Mouse (Mus musculus): ENCODE results near the gene Slc7a8. TPM values are rescaled to one million over a fixed set of nuclear protein-coding genes. Genes with fewer than 3 reads are reported as not detected.
A peak's percentile ranks its signal among the peaks of the same experiment; 100 is the strongest.

Gene Slc7a8
- polyA plus RNA-seq, 1 experiment, result 2.4 TPM

DNA sequence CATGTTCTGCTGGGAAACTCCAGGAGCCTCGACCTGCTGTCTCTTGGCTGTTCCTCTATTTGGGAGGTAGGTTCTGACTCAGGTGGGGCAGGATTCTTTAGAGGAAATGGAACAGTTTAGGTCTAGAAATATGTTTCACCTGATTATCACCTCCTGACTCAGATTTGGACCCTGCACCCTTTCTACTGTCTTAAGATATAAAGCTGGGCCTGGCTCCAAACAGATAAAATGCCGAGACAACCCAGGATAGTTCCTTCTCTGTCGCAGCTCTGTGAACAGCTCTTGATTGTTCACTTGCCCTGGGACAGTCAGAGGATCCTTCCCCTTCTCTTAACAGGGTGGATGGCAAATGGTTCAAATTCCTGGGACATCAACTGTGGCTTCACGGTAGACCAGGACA is 46.5 kb downstream of the Slc7a8 start:
- H3K4me3 ChIP-seq (ENCODE audit: insufficient read depth, low read depth, low read length), result no peak overlapping the region
- no peaks in the 10 kb centered on the region for H3K4me1 ChIP-seq (ENCODE audit: control insufficient read depth, insufficient read depth, insufficient read length, low read length)
- no peak overlapping the region for H3K27ac ChIP-seq (replicated peaks; ENCODE audit: low read depth, low read length)

DNA sequence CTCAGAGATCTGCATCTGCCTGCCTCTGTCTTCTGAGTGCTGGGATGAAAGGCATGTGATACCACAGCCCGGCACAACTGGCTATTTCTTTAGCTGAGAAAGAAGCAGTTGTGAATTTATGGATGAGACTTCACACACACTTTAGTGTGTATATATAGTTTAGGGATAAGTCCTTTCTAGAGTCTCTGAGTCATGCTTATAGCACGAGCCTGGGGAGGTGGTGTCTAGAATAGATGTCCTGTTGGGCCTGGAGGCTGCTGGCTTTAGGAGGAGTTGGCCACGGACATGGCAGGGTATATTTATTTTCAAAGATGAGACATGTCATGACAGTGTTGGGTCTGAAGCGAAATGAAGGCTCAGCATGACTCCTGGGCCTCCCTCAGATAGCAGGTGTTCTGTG is 47.7 kb downstream of the Slc7a8 start:
- Histone ChIP-seq H3K4me3 (ENCODE audit: insufficient read depth, low read depth, low read length) (no peak overlapping the region), H3K27ac (replicated peaks; ENCODE audit: low read depth, low read length) (no peak overlapping the region), H3K4me1 (ENCODE audit: control insufficient read depth, insufficient read depth, insufficient read length, low read length) (no peaks in the 10 kb centered on the region)

DNA sequence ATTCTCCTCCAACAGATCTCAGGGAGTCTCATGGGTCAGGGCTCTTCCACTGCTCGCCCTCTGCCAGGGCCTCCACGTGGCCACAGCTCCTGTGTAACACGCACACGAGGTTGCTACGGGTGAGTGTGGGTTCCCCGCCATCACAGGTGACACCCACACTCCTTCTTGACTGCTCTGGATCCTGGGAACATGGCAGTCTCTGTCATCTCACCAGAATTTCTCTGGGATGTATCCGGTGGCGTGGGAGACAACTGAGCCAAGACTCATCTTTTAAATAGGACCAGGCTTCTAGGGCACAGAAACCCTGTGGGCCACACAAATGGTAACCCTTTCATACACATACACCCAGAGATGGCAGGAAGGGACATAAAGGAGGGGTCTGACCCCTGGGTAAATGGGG is 49.5 kb downstream of the Slc7a8 start:
- Histone ChIP-seq H3K4me1 (ENCODE audit: control insufficient read depth, insufficient read depth, insufficient read length, low read length) (no peaks in the 10 kb centered on the region), H3K4me3 (ENCODE audit: insufficient read depth, low read depth, low read length) (no peak overlapping the region), H3K27ac (replicated peaks; ENCODE audit: low read depth, low read length) (no peak overlapping the region)

DNA sequence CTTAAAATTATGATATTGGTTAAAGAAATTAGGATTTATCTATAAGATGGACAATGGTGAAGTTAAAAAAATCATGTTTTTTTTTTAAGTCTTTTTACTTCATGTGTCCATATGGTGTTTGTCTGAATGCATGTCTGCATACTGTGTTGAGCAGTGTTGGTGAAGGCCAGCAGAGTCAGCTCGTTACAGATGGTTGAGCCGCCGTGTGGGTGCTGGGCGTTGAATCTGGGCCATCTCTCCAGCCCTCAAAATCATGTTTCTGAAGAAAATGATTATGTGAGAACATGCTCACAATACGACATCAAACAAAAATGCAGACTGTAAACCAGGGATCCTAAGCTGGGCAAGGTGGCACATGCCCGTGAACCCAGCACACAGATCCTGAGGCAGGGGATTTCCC is 51.4 kb downstream of the Slc7a8 start:
- Histone ChIP-seq H3K27ac (replicated peaks; ENCODE audit: low read depth, low read length) (no peak overlapping the region), H3K4me3 (ENCODE audit: insufficient read depth, low read depth, low read length) (no peak overlapping the region), H3K4me1 (ENCODE audit: control insufficient read depth, insufficient read depth, insufficient read length, low read length) (no peaks in the 10 kb centered on the region)

DNA sequence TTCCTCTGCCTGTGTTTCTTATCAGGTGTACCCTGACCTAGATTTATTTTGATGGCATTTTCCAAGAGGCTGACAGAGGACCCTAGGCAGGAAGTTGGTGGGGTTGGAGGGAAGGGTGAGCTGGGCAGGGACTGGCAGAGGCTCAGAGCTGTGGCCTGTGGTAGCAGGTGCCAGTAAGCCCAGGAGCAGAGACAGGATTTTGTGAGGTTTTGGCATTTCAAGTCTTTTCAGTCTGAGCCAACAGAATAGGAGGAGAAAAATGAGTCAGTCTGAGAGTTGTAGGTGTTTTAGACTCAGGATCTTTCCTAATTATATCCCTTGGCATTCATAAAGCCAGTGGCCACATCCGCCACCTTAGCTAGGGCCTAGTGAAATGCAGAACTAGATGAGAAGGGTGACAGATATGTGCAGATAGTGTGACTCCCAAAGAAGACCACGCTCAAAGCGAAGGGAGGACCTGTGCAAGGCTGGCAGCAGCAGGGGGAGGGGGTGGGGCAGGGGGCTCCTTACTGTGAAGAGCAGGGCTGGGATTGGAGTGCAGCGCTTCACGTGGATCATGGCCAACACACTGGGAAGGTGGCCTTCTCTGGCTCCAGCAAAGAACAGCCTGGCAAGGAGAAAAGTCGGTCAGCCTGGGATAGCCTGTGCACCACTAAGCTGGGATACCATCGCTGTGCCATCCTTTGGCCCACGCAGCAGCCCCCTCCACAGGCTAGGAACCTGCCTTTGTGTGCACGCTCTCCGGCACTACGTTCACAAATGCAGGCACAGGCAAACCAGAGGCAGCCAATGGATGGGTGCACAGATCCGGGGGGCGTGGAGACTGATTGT is 52.7 kb downstream of the Slc7a8 start:
- H3K4me1 ChIP-seq (ENCODE audit: control insufficient read depth, insufficient read depth, insufficient read length, low read length), result no peaks in the 10 kb centered on the region
- H3K4me3 ChIP-seq (ENCODE audit: insufficient read depth, low read depth, low read length), result no peak overlapping the region
- no peak overlapping the region for H3K27ac ChIP-seq (replicated peaks; ENCODE audit: low read depth, low read length)

DNA sequence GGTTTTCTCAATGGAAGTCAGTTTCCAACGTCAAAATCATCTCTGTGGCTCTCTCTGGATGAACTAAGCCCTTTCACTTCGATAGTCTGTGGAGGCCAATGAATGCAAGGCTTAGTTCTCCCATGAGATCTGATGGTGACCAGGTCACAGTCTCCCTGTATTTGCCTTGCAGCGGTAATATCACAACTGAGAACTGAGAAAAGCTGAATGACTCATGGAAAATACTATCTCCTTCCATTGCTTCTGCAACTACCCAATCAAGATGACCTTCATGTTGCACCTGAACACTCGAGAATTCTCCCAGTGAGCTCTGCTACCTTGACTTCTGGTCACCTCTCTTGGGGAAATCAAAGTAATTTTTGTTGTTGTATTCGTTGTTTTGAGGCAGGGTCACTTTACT is 54.2 kb downstream of the Slc7a8 start:
- Histone ChIP-seq H3K4me1 (ENCODE audit: control insufficient read depth, insufficient read depth, insufficient read length, low read length) (no peaks in the 10 kb centered on the region), H3K27ac (replicated peaks; ENCODE audit: low read depth, low read length) (no peak overlapping the region), H3K4me3 (ENCODE audit: insufficient read depth, low read depth, low read length) (no peak overlapping the region)

DNA sequence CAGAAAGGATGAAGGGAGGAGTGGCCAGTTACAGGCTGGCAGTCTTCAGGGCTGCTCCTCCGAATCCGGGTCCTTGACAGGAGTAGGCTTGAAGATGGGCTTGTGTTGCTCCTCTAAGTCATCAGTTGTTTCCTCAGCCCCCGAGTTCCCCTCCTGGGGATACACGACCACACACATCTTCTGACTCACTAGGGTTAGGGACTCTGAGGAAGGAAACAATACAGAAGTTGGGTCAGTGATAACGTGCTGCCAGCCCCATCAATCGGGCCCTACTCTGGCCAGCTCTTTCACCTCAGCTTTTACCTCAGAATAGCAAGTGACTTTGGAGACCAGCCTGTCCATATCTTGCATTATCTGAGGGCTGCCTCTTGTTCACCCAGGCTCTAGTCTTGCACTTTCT is 57.7 kb downstream of the Slc7a8 start:
- Histone ChIP-seq H3K4me3 (ENCODE audit: insufficient read depth, low read depth, low read length) (no peak overlapping the region), H3K27ac (replicated peaks; ENCODE audit: low read depth, low read length) (no peak overlapping the region), H3K4me1 (ENCODE audit: control insufficient read depth, insufficient read depth, insufficient read length, low read length) (0 out of 2 replicates have a peak, but pooled peaks cover 2% of the 10 kb centered on the region)

DNA sequence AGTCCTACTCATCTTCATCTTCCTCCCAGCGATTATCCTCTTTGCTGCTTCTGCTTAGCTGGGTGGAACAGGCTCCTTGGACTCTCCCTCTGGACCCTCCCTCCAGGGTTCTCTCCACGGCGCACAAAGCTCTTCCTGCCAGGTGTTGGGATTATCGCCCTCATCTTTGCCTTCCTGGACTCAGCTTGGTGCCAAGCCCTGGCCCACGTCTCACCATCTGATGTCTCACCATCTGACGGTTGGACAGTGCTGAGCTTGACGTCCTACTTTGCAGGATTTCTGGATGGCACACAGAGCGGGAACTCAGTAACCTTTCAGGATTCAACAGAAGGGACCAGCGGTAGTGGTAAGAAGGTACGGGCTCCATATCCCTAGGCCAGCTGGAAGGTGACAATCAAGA is 60.0 kb downstream of the Slc7a8 start:
- Histone ChIP-seq H3K4me3 (ENCODE audit: insufficient read depth, low read depth, low read length) (no peak overlapping the region), H3K4me1 (ENCODE audit: control insufficient read depth, insufficient read depth, insufficient read length, low read length) (0 out of 2 replicates have a peak, but pooled peaks cover 2% of the 10 kb centered on the region), H3K27ac (replicated peaks; ENCODE audit: low read depth, low read length) (no peak overlapping the region)

DNA sequence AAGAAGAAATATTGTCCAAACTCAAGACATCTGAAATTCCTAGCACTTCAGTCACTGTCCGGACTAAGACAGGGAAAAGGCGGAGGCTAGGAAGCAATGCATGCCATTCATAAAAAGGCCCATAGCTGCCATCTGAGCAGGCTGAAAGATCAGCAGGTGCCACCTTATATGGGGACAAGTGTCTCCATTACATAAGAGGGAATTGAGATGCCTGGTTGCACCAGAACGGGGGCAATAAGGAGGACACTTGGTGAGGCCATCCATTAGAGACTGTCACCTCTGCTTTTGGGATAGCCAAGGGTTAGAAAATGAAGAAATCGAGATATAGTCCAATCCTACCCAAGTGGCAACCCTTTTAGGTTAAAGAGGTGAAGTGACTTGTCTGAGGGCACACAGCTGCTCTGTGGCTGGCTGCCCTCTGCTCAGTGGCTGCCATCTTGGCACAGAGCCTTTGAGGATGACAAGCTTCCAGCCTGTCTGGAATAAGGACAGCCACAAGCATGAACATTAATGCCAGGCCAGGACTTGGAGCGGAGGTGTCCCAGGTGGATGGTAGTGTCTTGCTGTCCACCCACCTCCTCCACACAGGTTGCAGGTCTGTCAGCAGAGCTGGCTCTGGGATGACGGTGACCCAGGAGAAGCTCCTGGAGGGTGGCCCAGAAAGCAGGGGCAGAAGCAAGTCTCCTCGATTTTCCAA is 60.9 kb downstream of the Slc7a8 start:
- Histone ChIP-seq H3K4me3 (ENCODE audit: insufficient read depth, low read depth, low read length) (no peak overlapping the region), H3K4me1 (ENCODE audit: control insufficient read depth, insufficient read depth, insufficient read length, low read length) (0 out of 2 replicates have a peak, but pooled peaks cover 2% of the 10 kb centered on the region), H3K27ac (replicated peaks; ENCODE audit: low read depth, low read length) (no peak overlapping the region)

DNA sequence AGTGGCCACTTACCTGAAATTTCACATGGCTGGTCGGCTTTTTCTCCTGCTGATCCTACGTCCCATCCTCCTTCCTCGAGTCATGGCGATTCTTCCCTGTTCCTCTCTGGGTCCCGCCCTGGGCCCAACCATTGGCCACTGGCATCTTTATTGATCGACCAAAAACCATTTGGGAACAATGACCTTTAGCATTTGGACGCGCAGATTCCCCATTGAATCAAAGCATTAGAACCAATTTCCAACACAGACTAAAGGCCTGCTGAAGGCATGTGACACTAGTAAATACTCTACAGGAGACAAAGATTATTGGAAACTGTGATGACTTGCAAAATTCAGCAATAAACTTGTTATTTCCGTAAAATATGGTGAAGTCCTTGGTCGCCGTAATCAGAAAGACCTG is 61.7 kb downstream of the Slc7a8 start:
- no peak overlapping the region for H3K27ac ChIP-seq (replicated peaks; ENCODE audit: low read depth, low read length)
- H3K4me3 ChIP-seq (ENCODE audit: insufficient read depth, low read depth, low read length), result no peak overlapping the region

DNA sequence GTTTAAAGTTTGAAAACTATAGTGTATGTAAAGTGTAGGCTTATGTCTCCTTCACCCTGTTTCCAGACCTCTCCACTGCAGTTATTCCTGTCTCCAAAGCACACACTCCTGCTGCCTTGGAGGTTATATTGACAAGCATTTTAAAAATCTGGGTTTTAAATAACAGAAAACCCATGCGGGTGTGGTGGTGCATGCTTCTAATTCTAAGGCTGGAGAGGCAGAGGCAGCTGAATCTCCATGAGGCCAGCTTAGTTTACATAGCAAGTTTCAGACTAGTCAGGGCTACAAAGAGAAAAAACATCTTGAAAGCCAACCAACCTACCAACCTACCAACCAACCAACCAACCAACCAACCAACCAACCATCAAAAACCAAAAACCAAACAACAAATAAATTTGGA is 66.3 kb downstream of the Slc7a8 start:
- Histone ChIP-seq H3K4me3 (ENCODE audit: insufficient read depth, low read depth, low read length) (no peak overlapping the region), H3K4me1 (ENCODE audit: control insufficient read depth, insufficient read depth, insufficient read length, low read length) (no peaks in the 10 kb centered on the region), H3K27ac (replicated peaks; ENCODE audit: low read depth, low read length) (no peak overlapping the region)

More for the DNA sequence above, 61.7 kb downstream of the Slc7a8 start:
- 0 out of 2 replicates have a peak, but pooled peaks cover 2% of the 10 kb centered on the region for H3K4me1 ChIP-seq (ENCODE audit: control insufficient read depth, insufficient read depth, insufficient read length, low read length)

DNA sequence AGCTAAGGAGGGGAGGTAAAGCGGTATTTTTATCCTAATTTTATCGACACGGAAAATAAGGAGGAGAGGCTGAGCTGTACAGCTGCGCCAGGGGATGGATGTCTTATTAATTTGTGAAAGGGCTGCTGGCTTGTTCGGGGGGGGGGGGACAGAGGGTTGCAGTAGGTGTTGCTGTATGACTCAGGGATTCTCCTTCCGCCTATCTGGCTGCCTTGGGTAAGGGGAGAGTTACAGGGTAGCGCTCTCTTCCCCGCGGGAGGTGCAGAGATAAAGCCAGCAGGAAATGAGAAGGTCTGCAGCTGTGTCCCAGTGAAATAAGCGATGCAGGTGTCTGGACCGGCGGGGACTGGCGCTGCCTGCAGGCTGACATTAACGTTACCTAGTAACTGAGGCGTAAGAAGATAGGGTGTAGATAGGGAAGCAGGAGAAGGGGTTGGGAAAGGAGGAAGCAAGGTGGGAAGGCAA is 67.1 kb downstream of the Slc7a8 start:
- H3K4me3 ChIP-seq (ENCODE audit: insufficient read depth, low read depth, low read length), result peak overlapping the region; percentile 56
- H3K4me1 ChIP-seq (ENCODE audit: control insufficient read depth, insufficient read depth, insufficient read length, low read length), result no peaks in the 10 kb centered on the region

DNA sequence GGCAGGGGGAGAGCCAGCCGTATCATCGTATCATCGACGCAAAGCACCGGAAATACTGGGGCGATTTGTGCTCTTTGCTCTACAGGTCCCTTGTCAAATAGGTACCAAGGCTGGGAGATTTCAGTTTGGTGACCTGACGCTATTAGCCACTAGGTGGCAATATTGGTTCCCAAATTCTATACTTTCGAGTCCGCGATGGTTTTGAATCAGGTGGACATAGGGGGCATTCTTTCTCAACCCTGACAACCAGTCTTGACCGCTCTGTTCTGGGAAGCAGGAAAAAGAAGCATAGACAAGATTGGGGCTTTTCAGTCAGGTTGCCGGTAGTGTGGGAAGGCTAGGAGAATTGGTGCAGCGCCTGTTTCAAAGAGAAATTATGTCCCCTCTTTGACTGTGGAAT is 67.6 kb downstream of the Slc7a8 start:
- H3K4me3 ChIP-seq (ENCODE audit: insufficient read depth, low read depth, low read length), result peak overlapping the region; percentile 56
- no peaks in the 10 kb centered on the region for H3K4me1 ChIP-seq (ENCODE audit: control insufficient read depth, insufficient read depth, insufficient read length, low read length)
- no peak overlapping the region for H3K27ac ChIP-seq (replicated peaks; ENCODE audit: low read depth, low read length)

More for the DNA sequence above, 67.1 kb downstream of the Slc7a8 start:
- H3K27ac ChIP-seq (replicated peaks; ENCODE audit: low read depth, low read length), result no peak overlapping the region

DNA sequence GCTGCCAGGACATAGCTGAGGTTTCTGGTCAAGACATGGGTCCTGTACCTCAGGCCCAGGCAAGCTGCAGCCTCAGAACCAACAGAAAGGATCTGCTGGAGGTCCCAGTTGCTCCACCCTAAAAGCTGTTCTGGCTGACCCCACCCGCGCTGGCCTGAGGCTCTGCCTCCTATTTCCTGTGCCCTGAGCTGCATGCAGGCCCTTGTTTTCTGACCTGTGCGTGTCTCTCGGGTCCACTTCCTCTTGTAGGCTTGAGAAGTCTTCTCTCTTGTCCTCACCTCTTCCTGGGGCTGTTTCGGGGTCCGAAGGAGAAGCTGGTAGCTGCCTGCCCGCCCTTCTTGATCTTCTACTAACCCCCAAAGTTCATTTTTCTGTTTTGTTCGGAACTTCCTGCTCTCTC is 68.9 kb downstream of the Slc7a8 start:
- Histone ChIP-seq H3K4me1 (ENCODE audit: control insufficient read depth, insufficient read depth, insufficient read length, low read length) (no peaks in the 10 kb centered on the region), H3K27ac (replicated peaks; ENCODE audit: low read depth, low read length) (peak overlapping the region; percentile 60), H3K4me3 (ENCODE audit: insufficient read depth, low read depth, low read length) (no peak overlapping the region)

DNA sequence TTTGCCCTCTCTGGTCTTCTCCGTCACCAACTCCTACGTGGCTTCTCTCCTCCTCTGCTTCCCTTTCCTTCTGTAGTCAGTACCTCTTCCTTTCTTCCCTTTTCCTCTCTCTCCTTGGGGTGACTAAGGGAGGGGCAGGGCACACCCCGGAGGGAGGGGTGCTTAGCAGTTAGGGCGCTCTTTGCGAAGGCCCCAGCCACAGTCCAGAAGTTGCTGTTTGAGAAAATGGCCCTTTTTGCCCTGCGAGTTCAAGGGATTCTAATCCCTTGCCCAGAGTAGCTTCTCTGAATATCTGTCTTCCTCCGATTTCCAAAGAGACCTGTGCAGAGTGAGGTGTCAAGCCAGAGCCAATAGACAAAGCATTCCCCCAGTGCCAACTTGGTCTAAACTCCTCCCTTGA is 69.7 kb downstream of the Slc7a8 start, which contains the start of gene Cebpe:
Gene Cebpe (minus strand): TSS at position 101 of the 400 bp plus-strand sequence.
- Histone ChIP-seq H3K4me1 (ENCODE audit: control insufficient read depth, insufficient read depth, insufficient read length, low read length) (no peaks in the 10 kb centered on the region), H3K27ac (replicated peaks; ENCODE audit: low read depth, low read length) (peak within 1 kb of the TSS; percentile 60), H3K4me3 (ENCODE audit: insufficient read depth, low read depth, low read length) (no peak within 1 kb of the TSS)
